Mouse (Mus musculus) liver, adult (tissue): ENCODE measurements around the gene Apex2.

ENCODE experiments used
- GATA4 ChIP-seq: IDR thresholded peaks from 2 replicates; pipeline ENCODE4 v1.6.1; 2014; ENCODE audit warnings: mild to moderate bottlenecking, low read length; ENCODE audit not compliant: insufficient replicate concordance

The Apex2 gene

GRCm38 (mm10) chrX:150516477-150516876 is 73.2 kb downstream of the Apex2 start:
- TF ChIP-seq GATA4 = no peak

DNA sequence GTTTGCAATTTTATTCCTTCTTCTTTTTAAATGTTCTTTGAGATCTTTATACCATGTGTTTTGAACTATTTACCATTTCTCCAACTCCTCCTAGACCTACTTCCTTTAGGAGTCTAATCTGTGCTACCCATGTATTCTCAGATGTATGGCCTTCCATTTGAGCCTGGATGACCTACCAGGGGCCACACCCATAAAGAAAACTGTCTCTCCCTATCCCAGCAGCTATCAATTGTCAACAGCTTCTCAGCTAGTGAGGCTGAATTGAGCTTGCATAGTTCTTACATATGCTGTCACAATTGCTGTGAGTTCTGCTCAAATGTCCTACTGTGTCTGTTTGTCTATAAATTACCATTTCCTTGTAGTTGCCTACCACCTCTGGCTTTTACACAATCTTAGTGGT is 73.7 kb downstream of the Apex2 start:
- no peak for TF ChIP-seq GATA4

- no peak for TF ChIP-seq GATA4
These were observed 75.5 kb downstream of the Apex2 start for GRCm38 (mm10) chrX:150514127-150514526.

DNA sequence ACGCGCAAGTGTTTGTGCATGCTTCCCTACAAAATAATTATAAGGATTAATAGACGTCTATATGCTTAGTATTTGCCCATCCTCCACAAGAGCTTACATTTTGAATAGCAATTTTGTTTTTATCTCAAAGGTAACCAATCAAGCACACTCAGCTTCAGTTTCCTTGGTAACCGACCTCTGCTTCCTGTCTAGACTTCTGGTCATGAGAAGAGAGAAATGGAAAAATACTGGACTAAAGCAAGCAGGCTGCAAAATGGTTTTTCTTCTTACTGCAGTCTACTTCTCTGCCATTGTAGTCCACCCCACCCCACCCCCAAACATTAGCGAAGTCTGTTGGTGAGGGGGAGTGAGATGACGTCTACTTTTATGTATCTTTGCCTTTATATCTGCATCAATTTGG is 78.4 kb downstream of the Apex2 start:
- no peak for TF ChIP-seq GATA4

DNA sequence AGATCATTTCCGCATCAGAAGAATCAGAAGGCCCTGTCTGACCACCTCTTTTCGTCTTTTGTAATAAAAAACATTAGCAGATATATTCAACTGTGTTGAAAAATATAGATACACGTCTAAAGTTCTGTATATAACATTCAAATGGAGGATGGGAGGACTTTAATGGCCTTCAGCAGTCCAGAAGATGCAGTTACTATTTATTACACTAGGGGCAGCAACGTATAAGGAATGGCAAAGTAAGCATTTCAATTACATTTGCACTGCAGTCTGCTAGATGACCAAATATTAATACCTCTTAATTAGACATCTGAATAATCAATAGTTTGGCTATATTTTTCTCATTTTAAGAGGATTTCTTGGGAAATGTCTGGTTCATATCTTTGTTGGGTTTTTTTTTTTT is 79.0 kb downstream of the Apex2 start:
- TF ChIP-seq GATA4 = no peak

- no peak for TF ChIP-seq GATA4
These were observed 81.0 kb downstream of the Apex2 start for GRCm38 (mm10) chrX:150508696-150509095.

- no peak for TF ChIP-seq GATA4
These were observed 111.6 kb downstream of the Apex2 start for GRCm38 (mm10) chrX:150477854-150478780.

GRCm38 (mm10) chrX:150471416-150471815 is 118.3 kb downstream of the Apex2 start:
- TF ChIP-seq GATA4 = no peak
